Mouse (Mus musculus) megakaryocyte, embryonic 14.5 days (primary cell): ENCODE measurements around the gene Zfp148.

Experiments
- FLI1 ChIP-seq: IDR thresholded peaks from 2 replicates; pipeline ENCODE4 v1.6.1; 2012; ENCODE audit warnings: low read length, inconsistent platforms, mixed read lengths
- GATA1 ChIP-seq: IDR thresholded peaks from 3 replicates; pipeline ENCODE4 v1.6.1; 2012; ENCODE audit warnings: mixed read lengths, low read length, inconsistent platforms, borderline replicate concordance

DNA sequence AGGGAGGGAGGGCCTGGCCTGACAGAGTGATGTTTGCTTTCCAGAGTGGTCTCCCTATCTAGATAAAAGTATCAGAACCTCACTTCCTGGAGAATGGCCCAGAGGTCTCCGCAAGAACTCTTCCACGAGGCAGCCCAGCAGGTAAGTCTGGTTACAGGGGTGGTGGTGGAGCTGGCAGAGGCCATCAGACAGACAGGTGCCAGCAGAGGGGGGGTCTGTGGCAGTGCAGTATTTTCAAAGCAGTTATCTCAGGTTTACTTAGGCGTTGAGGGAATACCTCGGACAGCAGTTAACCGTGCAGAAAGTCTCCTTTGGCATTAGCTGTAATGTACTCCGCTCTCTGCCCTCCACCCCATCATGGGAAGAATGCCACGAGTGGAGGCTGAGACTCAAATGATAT, 137.6 kb downstream of the Zfp148 start:
- TF ChIP-seq GATA1 (no peak), FLI1 (no peak)
